Mouse (Mus musculus) CH12.LX (cell line): ENCODE data around the gene Gm20388. TPM values are rescaled to one million over a fixed set of nuclear protein-coding genes. Genes with fewer than 3 reads are reported as not detected.

Source experiments
- DNase-seq: peaks from one replicate; pipeline ENCODE4 v3.0.0-alpha.2; 2013; ENCODE audit errors: extremely low read depth
- H3K27ac ChIP-seq: 2 replicates; pipeline ENCODE4 v1.5.1; 2012; ENCODE audit warnings: low read depth, mild to moderate bottlenecking, control low read depth, moderate library complexity; ENCODE audit not compliant: insufficient read depth
- H3K27me3 ChIP-seq: replicated peaks from 2 replicates; pipeline ENCODE3; 2012; ENCODE audit warnings: inconsistent platforms
- H3K36me3 ChIP-seq, 2 experiments: replicated peaks in 1 of 2; 2 replicates each; pipeline versions ENCODE3 to v1.6.1; 2012; ENCODE audit warnings: inconsistent platforms in 1 of 2, low read length in 1 of 2, mild to moderate bottlenecking in 1 of 2, mixed read lengths in 1 of 2, moderate library complexity in 1 of 2; ENCODE audit not compliant: control insufficient read depth in 1 of 2, insufficient read depth in 1 of 2
- H3K4me1 ChIP-seq, 2 experiments: 2 replicates each; pipeline ENCODE4 v1.6.1; 2012; ENCODE audit warnings: inconsistent platforms in 1 of 2, moderate library complexity in 1 of 2; ENCODE audit not compliant: insufficient read depth in 2 of 2, control insufficient read depth in 1 of 2
- H3K4me2 ChIP-seq: 2 replicates; pipeline ENCODE4 v1.6.1; 2012; ENCODE audit warnings: low read depth, mild to moderate bottlenecking, control low read depth; ENCODE audit not compliant: poor library complexity, insufficient read depth, severe bottlenecking
- H3K4me3 ChIP-seq, 3 experiments: fragments of 150-350 bp in 1 of 3; sonication (generic) in 1 of 3; replicated peaks in 1 of 3; 2 replicates each; pipeline versions ENCODE3 to v1.5.1; 2011 to 2012; ENCODE audit warnings: low read depth in 2 of 3, low read length in 2 of 3, mild to moderate bottlenecking in 2 of 3, moderate library complexity in 2 of 3, control low read depth in 1 of 3, improper control_type of control experiment in 1 of 3, inconsistent platforms in 1 of 3, mixed read lengths in 1 of 3; ENCODE audit not compliant: poor library complexity in 1 of 3
- H3K79me2 ChIP-seq: replicated peaks from 2 replicates; pipeline ENCODE4 v1.6.1; 2012; ENCODE audit warnings: mild to moderate bottlenecking, moderate library complexity; ENCODE audit not compliant: control insufficient read depth, poor library complexity, insufficient read depth, severe bottlenecking; ENCODE audit errors: extremely low read depth
- H3K9ac ChIP-seq: 2 replicates; pipeline ENCODE4 v1.6.1; 2012; ENCODE audit warnings: low read depth, mild to moderate bottlenecking, control low read depth, moderate library complexity; ENCODE audit not compliant: insufficient read depth
- H3K9me3 ChIP-seq: replicated peaks from 2 replicates; pipeline ENCODE3; 2012; ENCODE audit warnings: low read length, inconsistent platforms, mixed read lengths
- CHD1 ChIP-seq: IDR thresholded peaks from 2 replicates; pipeline ENCODE4 v1.6.1; 2012; ENCODE audit warnings: low read depth, low read length, improper control_type of control experiment, inconsistent platforms
- CHD2 ChIP-seq: IDR thresholded peaks from 2 replicates; pipeline ENCODE4 v1.6.1; 2011; ENCODE audit warnings: low read length, improper control_type of control experiment
- CTCF ChIP-seq, 2 experiments: IDR thresholded peaks in 1 of 2; conservative IDR thresholded peaks in 1 of 2; 2 replicates each; pipeline ENCODE4 v1.5.1; 2011 to 2012; ENCODE audit warnings: low read depth in 2 of 2, low read length in 2 of 2, improper control_type of control experiment in 1 of 2, inconsistent platforms in 1 of 2, mild to moderate bottlenecking in 1 of 2, moderate library complexity in 1 of 2
- E2F4 ChIP-seq: IDR thresholded peaks from 2 replicates; pipeline ENCODE4 v1.6.1; 2011; ENCODE audit warnings: low read depth, low read length, improper control_type of control experiment; ENCODE audit not compliant: insufficient replicate concordance
- EP300 ChIP-seq: IDR thresholded peaks from 2 replicates; pipeline ENCODE4 v1.6.1; 2011; ENCODE audit warnings: low read length, improper control_type of control experiment
- GABPA ChIP-seq: IDR thresholded peaks from 2 replicates; pipeline ENCODE4 v1.6.1; 2012; ENCODE audit warnings: low read depth, low read length, improper control_type of control experiment, inconsistent platforms; ENCODE audit not compliant: insufficient replicate concordance
- IRF4 ChIP-seq: IDR thresholded peaks from 2 replicates; pipeline ENCODE4 v1.6.1; 2014; ENCODE audit warnings: low read depth, mild to moderate bottlenecking, inconsistent platforms, low read length, improper control_type of control experiment
- JUND ChIP-seq: conservative IDR thresholded peaks from 2 replicates; pipeline ENCODE4 v1.6.1; 2011; ENCODE audit warnings: low read depth, low read length, improper control_type of control experiment
- KAT2A ChIP-seq: IDR thresholded peaks from 2 replicates; pipeline ENCODE4 v1.6.1; 2012; ENCODE audit warnings: low read length, improper control_type of control experiment, inconsistent platforms; ENCODE audit not compliant: insufficient replicate concordance
- MAFK ChIP-seq: IDR thresholded peaks from 2 replicates; pipeline ENCODE4 v1.6.1; 2011; ENCODE audit warnings: low read length, improper control_type of control experiment; ENCODE audit not compliant: insufficient replicate concordance
- MAZ ChIP-seq: IDR thresholded peaks from 2 replicates; pipeline ENCODE4 v1.6.1; 2012; ENCODE audit warnings: low read depth, mild to moderate bottlenecking, inconsistent platforms, low read length, improper control_type of control experiment, moderate library complexity
- MEF2A ChIP-seq: IDR thresholded peaks from 2 replicates; pipeline ENCODE4 v1.6.1; 2014; ENCODE audit warnings: low read depth, mild to moderate bottlenecking, inconsistent platforms, low read length, improper control_type of control experiment, borderline replicate concordance
- MYC ChIP-seq: IDR thresholded peaks from 2 replicates; pipeline ENCODE4 v1.6.1; 2011; ENCODE audit warnings: low read depth, mild to moderate bottlenecking, improper control_type of control experiment, low read length
- NRF1 ChIP-seq: IDR thresholded peaks from 2 replicates; pipeline ENCODE4 v1.6.1; 2014; ENCODE audit warnings: low read depth, mild to moderate bottlenecking, inconsistent platforms, low read length, improper control_type of control experiment, moderate library complexity
- PAX5 ChIP-seq: IDR thresholded peaks from 2 replicates; pipeline ENCODE4 v1.6.1; 2012; ENCODE audit warnings: low read length, inconsistent platforms, mixed read lengths
- RAD21 ChIP-seq: IDR thresholded peaks from 2 replicates; pipeline ENCODE4 v1.6.1; 2011; ENCODE audit warnings: low read depth, mild to moderate bottlenecking, low read length, improper control_type of control experiment, moderate library complexity
- RCOR1 ChIP-seq: conservative IDR thresholded peaks from 2 replicates; pipeline ENCODE4 v1.6.1; 2012; ENCODE audit warnings: low read depth, mild to moderate bottlenecking, inconsistent platforms, low read length, improper control_type of control experiment
- SIN3A ChIP-seq: IDR thresholded peaks from 2 replicates; pipeline ENCODE4 v1.6.1; 2012; ENCODE audit warnings: low read length, improper control_type of control experiment, inconsistent platforms
- SMC3 ChIP-seq: IDR thresholded peaks from 2 replicates; pipeline ENCODE4 v1.6.1; 2011; ENCODE audit warnings: low read depth, low read length, improper control_type of control experiment
- TCF12 ChIP-seq: IDR thresholded peaks from 2 replicates; pipeline ENCODE4 v1.6.1; 2014; ENCODE audit warnings: low read depth, mild to moderate bottlenecking, inconsistent platforms, low read length, improper control_type of control experiment
- UBTF ChIP-seq: IDR thresholded peaks from 2 replicates; pipeline ENCODE4 v1.6.1; 2012; ENCODE audit warnings: low read depth, mild to moderate bottlenecking, inconsistent platforms, low read length, improper control_type of control experiment, moderate library complexity
- USF2 ChIP-seq: conservative IDR thresholded peaks from 2 replicates; pipeline ENCODE4 v1.6.1; 2011; ENCODE audit warnings: low read depth, low read length, improper control_type of control experiment
- ZC3H11A ChIP-seq: IDR thresholded peaks from 2 replicates; pipeline ENCODE4 v1.6.1; 2012; ENCODE audit warnings: low read depth, mild to moderate bottlenecking, inconsistent platforms, low read length, improper control_type of control experiment
- ZKSCAN1 ChIP-seq: IDR thresholded peaks from 2 replicates; pipeline ENCODE4 v1.6.1; 2012; ENCODE audit warnings: low read depth, inconsistent platforms, low read length, improper control_type of control experiment, borderline replicate concordance
- ZMIZ1 ChIP-seq: IDR thresholded peaks from 2 replicates; pipeline ENCODE4 v1.6.1; 2012; ENCODE audit warnings: low read depth, mild to moderate bottlenecking, inconsistent platforms, low read length, improper control_type of control experiment
- dilution Hi-C: fragments of 300-500 bp; cut with MboI; formaldehyde crosslinking; loops from 2 replicates; pipeline ENCODE4 v1.14.3; 2020; ENCODE audit warnings: low sequenced_read_pairs; ENCODE audit not compliant: extremely low pct_unique_long_range_greater_than_20kb, extremely low pct_ligation_motif_present
- in situ Hi-C: fragments of 300-500 bp; cut with MboI; formaldehyde crosslinking; loops from 3 replicates; pipeline ENCODE4 v1.14.3; 2019; ENCODE audit warnings: low sequenced_read_pairs, low pct_ligation_motif_present, low pct_unique_long_range_greater_than_20kb, mixed read lengths
- polyA plus RNA-seq: library from polyadenylated mRNA; unstranded; fragments of >175 nt; gene quantifications from 2 replicates; pipeline ENCODE4 v1.2.1, GENCODE M21; 2012; ENCODE audit warnings: low read depth; ENCODE audit not compliant: insufficient read length
- total RNA-seq, 2 experiments: library from RNA; depleted of rRNA; stranded (reverse); fragments of 300-350 nt in 1 of 2; fragments of >200 nt in 1 of 2; gene quantifications; 2 replicates each; pipeline ENCODE4 v1.2.3; 2012 to 2014

Gm20388 gene
- total and polyA plus RNA-seq, 3 experiments: 14.8 to 26.3 (median 22.2) TPM

DNA sequence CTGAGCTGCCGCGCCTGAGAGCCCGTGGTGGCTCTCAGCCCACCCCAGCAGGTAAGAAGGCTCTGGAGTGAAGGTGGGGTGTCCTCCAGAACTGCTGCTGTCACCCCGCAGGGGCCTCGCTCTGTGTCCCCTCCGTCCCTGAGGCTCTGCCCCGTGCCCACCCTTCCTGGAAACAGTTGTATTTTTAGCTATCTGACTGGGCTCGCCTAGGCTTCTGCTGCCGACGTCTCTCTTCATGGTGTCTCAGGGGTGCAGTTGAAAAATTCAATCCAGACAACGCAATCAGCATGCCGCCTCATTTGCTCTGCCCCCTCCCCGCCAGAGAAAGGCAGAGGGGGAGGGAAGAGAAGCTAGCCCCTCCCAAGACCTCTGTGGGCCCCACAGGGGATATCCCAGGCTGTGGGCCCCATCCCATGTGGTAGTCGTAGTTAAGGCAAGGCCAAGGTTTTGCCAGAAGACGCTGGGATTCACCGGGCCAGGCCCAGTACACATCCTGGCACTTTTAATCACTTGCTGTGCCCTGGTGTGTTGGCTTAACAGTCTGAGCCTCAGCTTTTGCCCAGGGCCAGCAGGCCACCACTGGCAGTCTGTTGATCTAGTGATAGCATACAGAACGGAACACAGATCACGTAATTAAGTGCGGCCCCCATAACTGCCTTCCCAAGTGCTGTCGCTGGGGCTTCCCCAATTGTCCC is 645.7 kb downstream of the Gm20388 start:
- Histone ChIP-seq H3K9ac (0 out of 2 replicates have a peak overlapping the region, but pooled peaks have one; percentile 1), H3K36me3 (peaks cover 38 to 80% of the 10 kb centered on the region in 2 experiments), H3K4me1 (peaks cover 50 to 98% of the 10 kb centered on the region in 2 experiments), H3K27ac (peak overlapping the region; percentile 17; the same call in 1 of the 2 replicates), H3K79me2 (peaks cover 61% of the 10 kb centered on the region), H3K4me3 (no peak overlapping the region), H3K9me3 (no peaks in the 10 kb centered on the region), H3K4me2 (peak overlapping the region; percentile 39; the same call in 1 of the 2 replicates), H3K27me3 (no peaks in the 10 kb centered on the region)
- in situ Hi-C loops (no loop called here), dilution Hi-C loops (no loop called here)
- peak; percentile 78 for TF ChIP-seq MEF2A
- TF ChIP-seq IRF4: peak; percentile 47; the same call in 1 of the 2 replicates
- TF ChIP-seq MYC: no peak
- TF ChIP-seq JUND: no peak
- TF ChIP-seq ZKSCAN1: no peak
- no peak for TF ChIP-seq MAFK
- no peak for TF ChIP-seq UBTF
- peak; percentile 95 for TF ChIP-seq MAZ
- no peak for TF ChIP-seq RAD21
- no peak for TF ChIP-seq ZC3H11A
- TF ChIP-seq RCOR1: no peak
- no peak for TF ChIP-seq KAT2A
- DNase-seq: peak; percentile 52

GRCm38 (mm10) chr8:120557170-120557965 is 646.7 kb downstream of the Gm20388 start:
- peaks cover 60% of the 10 kb centered on the region for H3K79me2 ChIP-seq
- dilution Hi-C loops (no loop called here), in situ Hi-C loops (no loop called here)
- H3K9me3 ChIP-seq: no peaks in the 10 kb centered on the region
- no peaks in the 10 kb centered on the region for H3K27me3 ChIP-seq
- H3K4me2 ChIP-seq: no peak overlapping the region
- no peak overlapping the region for H3K4me3 ChIP-seq
- peak overlapping the region; percentile 17; the same call in 1 of the 2 replicates for H3K27ac ChIP-seq
- H3K9ac ChIP-seq: 0 out of 2 replicates have a peak overlapping the region, but pooled peaks have one; percentile 1
- TF ChIP-seq SMC3 (no peak), PAX5 (no peak), SIN3A (no peak), USF2 (no peak), EP300 (no peak), CHD2 (no peak), GABPA (no peak), ZKSCAN1 (no peak), CTCF (conservative IDR thresholded peaks at IDR 0.05 in 1 of 2, IDR thresholded peaks at IDR 0.05 in 1 of 2; ENCODE audit: low read depth in 2 of 2, low read length in 2 of 2) (no peak), NRF1 (no peak), E2F4 (no peak), JUND (no peak), ZC3H11A (no peak), TCF12 (no peak), ZMIZ1 (no peak), RCOR1 (no peak), MAZ (no peak), CHD1 (no peak)
- no peak for DNase-seq
- peaks cover 46 to 98% of the 10 kb centered on the region in 2 experiments for H3K4me1 ChIP-seq
- peaks cover 40 to 82% of the 10 kb centered on the region in 2 experiments for H3K36me3 ChIP-seq
